Mouse (Mus musculus): ENCODE measurements at regions not wholly inside any gene's neighbourhood (a gene's known extent, or its start where the extent isn't known, plus 50 kb on each side); places are given as distances from the start of the nearest gene placed in this dataset.

DNA sequence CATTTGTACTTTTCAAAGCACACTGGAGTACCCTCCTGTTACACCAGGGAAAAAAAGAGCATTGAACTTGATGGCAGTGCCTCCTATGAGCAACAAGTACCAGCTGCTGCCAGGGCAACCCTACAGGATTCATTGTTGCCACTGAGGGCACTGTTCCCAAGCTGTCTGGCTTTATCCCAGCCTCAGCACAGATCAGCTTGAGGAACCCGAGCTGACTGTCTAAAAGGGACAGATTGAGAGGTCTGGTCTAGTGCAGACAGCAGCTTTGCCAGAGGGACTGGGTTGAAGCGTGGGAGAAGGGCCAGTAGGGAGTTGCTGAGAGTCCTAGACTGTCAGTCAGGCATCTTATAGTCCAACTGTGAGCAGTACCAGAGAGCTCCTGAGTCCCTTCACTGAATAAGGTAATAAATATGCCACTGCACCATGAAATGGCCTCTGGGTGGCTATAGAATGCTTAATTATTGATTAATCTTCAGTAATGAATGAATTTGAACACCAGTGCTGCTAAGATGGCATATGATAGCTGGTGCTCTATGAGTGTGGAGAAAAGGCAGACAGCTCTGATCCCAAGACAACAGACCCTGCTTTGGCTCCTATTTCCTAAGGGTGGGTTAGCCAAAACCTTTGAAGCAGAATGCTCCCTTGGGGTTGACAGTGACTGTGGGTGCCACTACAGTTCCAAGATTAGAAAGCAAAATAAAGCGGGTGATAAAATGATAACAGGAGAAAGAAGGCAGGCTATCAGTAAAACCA, 437.5 kb downstream of the Nuf2 start:
- TF ChIP-seq POLR2A (IDR thresholded peaks at IDR 0.05; ENCODE audit: borderline replicate concordance, extremely low read depth, insufficient read depth, insufficient read length, poor library complexity, severe bottlenecking) (no peak), CTCF (IDR thresholded peaks at IDR 0.05; ENCODE audit: borderline replicate concordance, extremely low read depth, insufficient read depth, insufficient read length) (no peak)
- DNase-seq (ENCODE audit: low read depth), result peak; percentile 93

DNA sequence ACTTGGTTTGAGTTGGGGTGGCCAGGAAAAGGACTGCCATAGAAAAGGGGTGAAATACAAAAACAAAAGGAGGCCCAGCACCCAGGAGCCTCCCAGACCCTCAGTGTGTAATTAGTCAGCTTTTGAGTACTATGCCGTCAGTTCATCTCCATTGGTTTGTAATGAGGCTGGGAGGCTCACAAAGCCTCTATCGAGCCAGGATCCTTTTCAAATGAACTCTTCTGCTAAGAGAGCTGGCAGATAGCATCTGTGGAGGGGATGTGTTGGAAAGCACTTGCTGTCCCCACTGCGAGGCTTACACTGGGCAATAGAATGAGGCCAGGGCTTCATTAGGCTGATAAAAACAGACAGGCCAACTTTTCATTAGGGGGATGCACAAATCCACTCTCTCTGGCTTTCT, 445.2 kb downstream of the Nuf2 start:
- DNase-seq (ENCODE audit: low read depth), result peak; percentile 90
- TF ChIP-seq POLR2A (IDR thresholded peaks at IDR 0.05; ENCODE audit: borderline replicate concordance, extremely low read depth, insufficient read depth, insufficient read length, poor library complexity, severe bottlenecking) (no peak), CTCF (IDR thresholded peaks at IDR 0.05; ENCODE audit: borderline replicate concordance, extremely low read depth, insufficient read depth, insufficient read length) (no peak)

DNA sequence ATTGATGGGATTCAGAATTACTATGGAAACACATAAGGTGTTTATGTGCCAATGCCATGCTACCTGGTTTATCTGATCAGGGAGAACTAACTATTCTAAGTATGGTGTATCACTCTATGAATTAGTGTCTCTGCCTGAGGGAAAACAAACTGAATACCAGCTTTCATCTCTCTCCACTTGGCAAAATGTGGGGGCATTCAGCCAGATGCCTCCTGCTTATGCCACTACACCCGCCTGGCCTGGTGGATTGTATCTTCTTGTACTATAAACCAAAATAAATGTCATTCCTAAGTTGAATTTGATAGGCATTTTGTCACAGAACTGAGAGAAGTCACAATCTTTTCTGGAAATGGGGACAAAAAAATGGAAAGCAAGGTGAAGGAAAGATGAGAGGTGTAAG, 450.6 kb downstream of the Nuf2 start:
- DNase-seq (ENCODE audit: low read depth), result no peak
- TF ChIP-seq CTCF (IDR thresholded peaks at IDR 0.05; ENCODE audit: borderline replicate concordance, extremely low read depth, insufficient read depth, insufficient read length) (no peak), POLR2A (IDR thresholded peaks at IDR 0.05; ENCODE audit: borderline replicate concordance, extremely low read depth, insufficient read depth, insufficient read length, poor library complexity, severe bottlenecking) (no peak)

DNA sequence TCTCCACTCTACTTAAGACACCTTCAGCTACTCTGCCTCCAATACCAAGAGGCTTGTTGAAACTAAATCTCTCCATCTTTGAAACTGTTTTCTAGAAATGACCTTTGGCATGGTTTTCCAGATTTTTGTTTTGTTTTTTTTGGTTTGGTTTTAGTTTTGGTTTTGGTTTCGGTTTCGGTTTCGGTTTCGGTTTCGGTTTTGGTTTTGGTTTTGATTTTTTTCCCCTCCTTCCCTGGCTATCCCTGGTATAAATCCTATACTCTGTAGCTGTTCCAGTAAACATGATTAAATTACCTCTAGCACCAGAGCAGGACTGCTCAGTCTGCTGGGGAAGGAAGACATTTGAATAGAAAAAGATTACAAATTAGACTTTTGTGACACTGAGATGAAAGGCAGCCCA, 454.0 kb downstream of the Nuf2 start:
- TF ChIP-seq POLR2A (IDR thresholded peaks at IDR 0.05; ENCODE audit: borderline replicate concordance, extremely low read depth, insufficient read depth, insufficient read length, poor library complexity, severe bottlenecking) (no peak), CTCF (IDR thresholded peaks at IDR 0.05; ENCODE audit: borderline replicate concordance, extremely low read depth, insufficient read depth, insufficient read length) (no peak)
- no peak for DNase-seq (ENCODE audit: low read depth)

DNA sequence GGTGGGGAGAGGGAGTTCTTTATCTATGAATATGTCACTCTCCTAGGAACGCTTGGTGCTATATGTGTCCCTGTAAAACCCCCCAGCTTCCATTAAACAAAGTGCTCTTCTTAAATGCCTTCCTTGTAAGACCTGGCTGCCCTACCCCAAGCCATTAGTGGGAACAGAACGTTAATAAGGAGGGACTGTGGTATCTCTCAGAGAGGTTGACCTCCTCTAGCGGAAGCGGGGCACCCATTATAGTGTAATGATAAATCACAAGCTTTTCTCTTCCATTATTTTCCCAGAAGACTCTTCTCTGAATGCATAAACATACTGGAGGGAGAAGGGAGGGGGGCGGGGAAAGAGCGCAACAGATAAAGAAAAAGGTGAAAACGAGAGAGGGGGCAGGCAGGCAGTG, 455.3 kb downstream of the Nuf2 start:
- peak; percentile 67 for DNase-seq (ENCODE audit: low read depth)
- TF ChIP-seq POLR2A (IDR thresholded peaks at IDR 0.05; ENCODE audit: borderline replicate concordance, extremely low read depth, insufficient read depth, insufficient read length, poor library complexity, severe bottlenecking) (no peak), CTCF (IDR thresholded peaks at IDR 0.05; ENCODE audit: borderline replicate concordance, extremely low read depth, insufficient read depth, insufficient read length) (no peak)

DNA sequence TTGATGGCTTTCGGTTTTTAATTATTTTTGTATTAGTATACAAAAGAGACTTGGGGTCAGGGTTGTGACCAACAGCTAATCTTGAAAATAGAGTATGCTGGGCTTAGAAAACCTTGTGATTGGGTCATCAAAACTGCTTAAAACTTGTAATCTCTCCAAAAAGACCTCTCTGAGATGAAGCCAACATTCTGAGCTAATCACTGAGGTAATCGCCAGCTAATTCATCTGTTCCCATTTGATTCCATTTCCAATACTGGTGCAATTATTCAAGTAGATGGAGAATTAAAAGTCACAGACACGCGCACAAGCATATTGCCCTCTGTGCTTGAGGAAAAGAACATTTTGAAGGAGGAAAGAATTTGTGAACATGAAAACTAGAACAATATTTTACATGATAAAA, 459.9 kb downstream of the Nuf2 start:
- TF ChIP-seq CTCF (IDR thresholded peaks at IDR 0.05; ENCODE audit: borderline replicate concordance, extremely low read depth, insufficient read depth, insufficient read length), result no peak
- peak; percentile 62 for DNase-seq (ENCODE audit: low read depth)

DNA sequence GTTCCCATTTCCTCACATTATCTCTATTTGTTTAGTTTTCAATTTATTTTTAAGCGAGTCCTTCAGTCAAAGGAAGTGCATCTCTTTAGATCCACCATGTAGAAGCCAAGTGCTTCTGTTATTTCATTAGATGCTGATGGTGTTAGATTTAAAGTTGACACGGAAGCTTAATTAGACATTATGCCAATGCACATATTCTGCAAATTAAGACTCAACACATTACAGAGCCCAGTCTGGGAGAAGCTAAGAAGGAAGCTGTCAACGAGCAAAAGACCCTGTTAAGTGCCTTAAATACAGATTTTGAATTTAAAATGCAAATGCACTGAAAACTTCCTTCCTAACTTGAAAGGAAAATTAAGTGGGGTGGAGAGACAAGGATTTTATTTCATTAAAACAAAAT, 461.6 kb downstream of the Nuf2 start:
- peak; percentile 66 for DNase-seq (ENCODE audit: low read depth)
- TF ChIP-seq CTCF (IDR thresholded peaks at IDR 0.05; ENCODE audit: borderline replicate concordance, extremely low read depth, insufficient read depth, insufficient read length), result no peak
- TF ChIP-seq POLR2A (IDR thresholded peaks at IDR 0.05; ENCODE audit: borderline replicate concordance, extremely low read depth, insufficient read depth, insufficient read length, poor library complexity, severe bottlenecking), result no peak

DNA sequence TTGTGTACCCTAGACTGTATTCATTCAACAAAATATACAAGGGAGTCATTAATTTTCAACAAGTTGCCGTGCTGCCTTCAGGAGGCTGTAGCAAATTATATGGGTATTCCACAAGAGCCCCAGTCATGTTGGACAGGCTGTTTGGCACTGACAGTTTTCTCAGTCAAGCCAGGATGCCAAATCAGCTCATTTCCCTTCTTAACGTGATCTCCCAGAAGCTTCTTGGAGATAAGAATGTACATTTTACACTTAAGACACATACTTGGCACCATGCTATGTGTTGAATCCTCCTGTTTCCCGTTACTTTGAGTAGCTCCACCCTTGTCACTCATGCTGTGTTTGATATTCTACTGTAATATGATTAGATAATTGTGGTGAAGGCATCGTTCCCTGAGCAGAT, 464.5 kb downstream of the Nuf2 start:
- TF ChIP-seq CTCF (IDR thresholded peaks at IDR 0.05; ENCODE audit: borderline replicate concordance, extremely low read depth, insufficient read depth, insufficient read length) (no peak), POLR2A (IDR thresholded peaks at IDR 0.05; ENCODE audit: borderline replicate concordance, extremely low read depth, insufficient read depth, insufficient read length, poor library complexity, severe bottlenecking) (no peak)
- DNase-seq (ENCODE audit: low read depth), result peak; percentile 84

DNA sequence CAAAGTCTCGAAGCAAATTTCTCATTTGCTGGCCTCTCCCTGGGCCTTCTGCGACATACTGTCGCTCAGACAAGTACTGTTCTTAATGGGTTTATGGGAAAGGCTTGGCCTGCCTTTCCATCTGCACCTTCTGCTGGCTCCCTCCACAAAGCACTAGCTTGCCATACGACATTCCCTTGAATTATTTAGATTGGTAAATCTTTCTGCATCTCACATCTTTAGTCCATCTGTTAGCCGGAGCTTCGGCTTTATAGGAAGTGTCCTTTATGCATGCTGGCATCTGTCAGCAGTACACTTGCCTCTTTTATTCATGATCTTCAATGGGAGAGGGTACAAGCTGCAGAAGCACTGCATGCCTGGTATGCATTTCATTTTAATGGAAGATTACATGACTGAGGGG, 470.6 kb downstream of the Nuf2 start:
- TF ChIP-seq CTCF (IDR thresholded peaks at IDR 0.05; ENCODE audit: borderline replicate concordance, extremely low read depth, insufficient read depth, insufficient read length) (no peak), POLR2A (IDR thresholded peaks at IDR 0.05; ENCODE audit: borderline replicate concordance, extremely low read depth, insufficient read depth, insufficient read length, poor library complexity, severe bottlenecking) (no peak)
- peak; percentile 89 for DNase-seq (ENCODE audit: low read depth)

DNA sequence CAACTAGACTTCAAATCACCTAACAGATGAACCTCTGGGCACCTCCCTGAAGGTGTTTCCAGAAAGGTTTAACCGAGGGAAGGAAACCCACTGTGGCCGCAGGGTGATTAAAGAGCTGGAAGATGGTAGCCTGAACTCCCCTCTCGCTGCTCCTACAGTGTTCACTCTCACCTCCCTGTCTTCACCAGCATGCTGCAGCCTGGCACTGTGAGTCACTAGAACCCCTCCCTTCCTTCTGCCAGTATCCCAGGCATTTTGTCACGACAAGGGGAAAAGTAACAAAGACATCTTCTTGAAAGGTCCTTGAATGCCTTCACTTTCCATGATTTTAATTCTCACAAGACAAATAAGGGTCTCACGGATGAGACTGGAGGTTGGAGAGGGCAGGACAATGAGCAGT, 471.1 kb downstream of the Nuf2 start:
- TF ChIP-seq CTCF (IDR thresholded peaks at IDR 0.05; ENCODE audit: borderline replicate concordance, extremely low read depth, insufficient read depth, insufficient read length) (no peak), POLR2A (IDR thresholded peaks at IDR 0.05; ENCODE audit: borderline replicate concordance, extremely low read depth, insufficient read depth, insufficient read length, poor library complexity, severe bottlenecking) (no peak)
- DNase-seq (ENCODE audit: low read depth), result no peak

DNA sequence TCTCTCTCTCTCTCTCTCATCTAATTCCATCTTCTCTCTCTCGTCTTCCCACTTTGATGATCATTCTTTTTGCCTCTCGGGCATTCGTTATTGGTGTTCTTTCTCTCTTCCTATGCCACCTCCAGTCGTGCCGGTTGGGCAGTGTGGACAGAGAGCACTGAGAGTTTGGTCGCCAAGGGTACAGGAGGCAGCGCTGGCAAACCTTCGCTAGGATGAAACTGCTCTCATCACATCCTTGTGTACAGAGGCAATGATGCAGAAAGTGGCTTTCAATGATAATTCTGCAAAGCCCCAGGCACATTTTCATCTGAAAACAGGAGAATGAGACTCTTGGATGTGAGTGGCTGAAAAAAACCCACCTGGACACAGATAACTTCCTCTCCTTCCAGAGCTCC, 479.4 kb downstream of the Nuf2 start:
- peak; percentile 52 for DNase-seq (ENCODE audit: low read depth)

DNA sequence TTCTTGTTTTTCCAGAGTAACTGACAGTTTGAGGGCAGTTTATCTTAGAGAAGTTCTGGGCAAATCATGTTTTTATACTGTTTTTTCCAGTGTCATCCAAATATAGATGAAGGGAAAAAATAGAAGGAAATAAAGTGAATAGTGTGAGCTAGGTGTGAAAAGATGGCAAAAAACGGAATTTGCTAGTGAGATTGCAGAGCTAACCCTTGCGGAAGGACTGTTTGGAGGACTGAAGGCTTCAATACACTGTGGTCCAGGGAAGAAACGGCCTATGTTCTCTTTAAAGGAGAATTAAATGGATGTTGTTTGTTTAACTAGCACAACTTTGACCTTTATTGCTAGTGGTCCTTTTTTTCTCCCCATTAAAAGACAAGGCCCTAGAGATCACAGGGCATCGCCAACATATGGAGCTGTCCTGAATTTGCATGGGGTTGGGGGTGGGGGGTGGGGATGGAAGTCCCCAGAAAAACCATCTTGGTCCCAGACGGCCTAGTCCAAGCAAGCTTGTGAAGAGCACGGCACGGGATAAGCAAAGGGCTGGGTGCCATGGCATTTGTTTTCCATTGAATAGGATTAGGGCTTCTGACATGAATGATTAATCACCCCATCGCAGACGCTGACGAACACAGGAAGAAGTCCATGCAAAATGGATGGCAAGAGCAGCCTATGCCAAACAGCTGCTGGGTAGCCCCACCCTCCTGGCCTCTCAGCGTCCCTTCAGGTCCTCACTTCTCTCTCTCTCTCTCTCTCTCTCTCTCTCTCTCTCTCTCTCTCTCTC, 480.0 kb downstream of the Nuf2 start:
- TF ChIP-seq CTCF (IDR thresholded peaks at IDR 0.05; ENCODE audit: borderline replicate concordance, extremely low read depth, insufficient read depth, insufficient read length) (no peak), POLR2A (IDR thresholded peaks at IDR 0.05; ENCODE audit: borderline replicate concordance, extremely low read depth, insufficient read depth, insufficient read length, poor library complexity, severe bottlenecking) (no peak)

More for the DNA sequence above, 479.4 kb downstream of the Nuf2 start:
- TF ChIP-seq POLR2A (IDR thresholded peaks at IDR 0.05; ENCODE audit: borderline replicate concordance, extremely low read depth, insufficient read depth, insufficient read length, poor library complexity, severe bottlenecking) (no peak), CTCF (IDR thresholded peaks at IDR 0.05; ENCODE audit: borderline replicate concordance, extremely low read depth, insufficient read depth, insufficient read length) (no peak)

More for the DNA sequence above, 480.0 kb downstream of the Nuf2 start:
- peak; percentile 91 for DNase-seq (ENCODE audit: low read depth)
